Mouse (Mus musculus): ENCODE measurements at regions not wholly inside any gene's neighbourhood (a gene's known extent, or its start where the extent isn't known, plus 50 kb on each side); places are given as distances from the start of the nearest gene placed in this dataset.

DNA sequence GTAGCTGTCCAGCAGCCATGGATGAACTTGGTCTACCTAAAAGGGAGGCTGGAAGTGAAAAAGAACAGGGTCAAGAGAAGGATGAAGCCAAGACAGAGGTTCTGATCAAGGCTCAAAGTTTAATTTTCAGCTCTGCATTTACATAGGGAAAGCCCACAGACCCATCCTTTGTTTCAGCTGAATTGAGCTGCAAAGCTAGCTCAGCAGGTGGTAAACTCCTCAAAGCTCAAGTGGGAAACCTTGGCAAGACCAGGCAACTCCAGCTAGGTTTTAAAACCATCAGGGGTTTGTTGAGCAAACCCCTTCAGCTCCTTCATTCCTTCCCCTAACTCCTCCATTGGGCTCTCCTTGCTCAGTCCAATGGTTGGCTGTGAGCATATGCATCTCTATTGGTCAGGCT lies 108.8 kb upstream of the Nat3 start:
- no peak for TF ChIP-seq CTCF (conservative IDR thresholded peaks at IDR 0.05; ENCODE audit: low read length)
- no peak for TF ChIP-seq POU5F1 (IDR thresholded peaks at IDR 0.05; ENCODE audit: borderline replicate concordance, low read length)
